Mouse (Mus musculus): Measurements from ENCODE around the gene Cd160.

Gene Cd160

GRCm38 (mm10) chr3:96759695-96760094 lies 69.5 kb downstream of the Cd160 start:
- no peak for DNase-seq (ENCODE audit: low spot score in 2 of 2)

- DNase-seq (ENCODE audit: low spot score in 2 of 2) = no peak
Measured at GRCm38 (mm10) chr3:96757691-96758090, 71.5 kb downstream of the Cd160 start.

GRCm38 (mm10) chr3:96755935-96756334 lies 73.2 kb downstream of the Cd160 start:
- no peak for DNase-seq (ENCODE audit: low spot score in 2 of 2)

Measured in thymus, postnatal 10 days (tissue).